Mouse (Mus musculus): Measurements from ENCODE around the gene Guca1b. TPM values are rescaled to one million over a fixed set of nuclear protein-coding genes. Genes with fewer than 3 reads are reported as not detected.

Gene Guca1b
- under 1 TPM in 1 of 2 experiments, not detected in 1; 0.23 TPM for total RNA-seq (2021)
- long read RNA-seq, experiment 1: 0 reads
- long read RNA-seq, experiment 2: 0 reads

DNA sequence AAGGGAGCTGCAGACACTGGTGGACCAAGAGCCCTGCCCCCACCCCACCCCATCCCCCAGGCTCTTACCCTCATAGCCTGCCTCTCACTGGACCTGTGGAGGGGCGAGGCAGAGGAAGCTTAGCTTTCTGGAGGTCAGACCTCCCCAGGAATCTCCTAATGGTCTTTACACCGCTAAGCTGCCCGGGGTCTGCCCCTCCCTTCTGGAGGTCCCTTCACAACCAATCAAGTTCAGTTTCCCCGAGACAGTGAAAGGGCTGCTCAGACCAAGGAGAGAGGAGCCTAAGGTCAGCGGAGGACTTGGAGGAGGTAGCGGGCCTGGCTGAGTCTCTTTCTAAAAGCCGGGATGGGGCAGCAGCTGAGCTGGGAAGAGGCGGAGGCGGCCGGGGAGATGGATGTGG, at the start of gene Guca1b:
TSS of gene Guca1b (plus strand) at position 249 of the 400 bp plus-strand sequence.
- no peak for DNase-seq

DNA sequence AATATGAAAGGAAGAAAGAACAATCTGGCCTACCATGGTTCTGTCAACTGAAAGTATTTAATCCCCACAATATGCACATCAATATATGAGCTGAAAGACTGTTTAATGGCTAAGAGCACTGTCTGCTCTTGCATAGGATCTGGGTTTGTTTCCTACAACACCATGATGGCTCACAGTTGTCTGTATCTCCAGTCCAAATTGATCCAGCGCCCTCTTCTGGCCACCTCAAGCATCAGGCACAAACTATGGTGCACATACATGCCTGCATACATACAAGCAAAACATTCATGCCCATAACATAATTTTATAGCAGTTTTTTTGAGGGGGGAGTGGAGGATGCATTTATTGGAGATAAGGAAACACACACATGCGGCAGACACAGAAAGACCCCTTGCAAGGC, 42.1 kb upstream of the Guca1b start:
- no peak for DNase-seq

DNA sequence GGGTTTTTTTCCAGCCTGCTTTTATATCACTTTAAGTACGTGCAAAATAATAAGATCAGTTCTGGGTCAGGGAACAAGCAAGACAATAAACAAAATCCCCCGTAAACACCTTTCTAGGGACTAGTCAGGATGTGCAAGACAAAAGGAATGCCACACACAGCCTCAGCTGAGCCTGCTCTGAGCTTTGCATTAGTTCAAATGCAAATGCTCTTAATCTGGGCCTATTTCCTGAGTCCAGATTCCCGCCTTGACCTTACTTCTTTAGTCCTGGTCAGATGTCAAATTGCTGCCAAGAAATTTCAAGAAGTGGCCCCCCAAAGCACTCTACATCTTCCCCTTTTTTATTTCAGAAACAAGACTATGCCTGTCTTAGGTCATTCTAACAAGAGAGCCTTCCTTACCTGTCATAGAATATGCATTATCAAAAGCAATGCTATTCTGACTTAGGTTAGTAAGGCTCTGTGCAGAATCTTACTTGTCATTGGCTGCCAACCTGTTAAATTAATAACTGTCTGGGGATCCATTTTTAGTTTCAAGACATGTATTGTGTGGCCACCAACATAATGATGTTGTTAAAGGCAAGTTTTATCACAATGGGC, 35.4 kb upstream of the Guca1b start:
- DNase-seq: no peak

DNA sequence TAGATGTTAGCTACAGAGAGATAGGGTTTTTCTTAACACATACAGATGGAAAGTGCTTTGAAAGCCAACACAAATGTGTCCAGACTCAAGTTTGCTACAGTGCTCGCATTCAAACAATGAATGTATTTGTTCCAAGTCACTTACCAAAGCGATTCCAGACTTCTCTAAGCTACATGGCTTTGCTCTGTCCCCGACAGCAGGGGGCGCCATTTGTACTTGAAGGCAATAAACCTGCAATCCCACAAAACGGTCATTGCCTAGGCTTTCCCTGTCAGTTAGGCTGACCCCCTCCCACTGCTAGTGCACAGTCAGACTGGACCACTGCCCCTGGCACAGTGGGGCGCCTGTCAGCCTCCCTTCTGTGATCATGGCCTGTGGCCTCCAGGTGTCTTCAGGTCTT, 25.2 kb upstream of the Guca1b start:
- peak; percentile 15 to 63 for DNase-seq

DNA sequence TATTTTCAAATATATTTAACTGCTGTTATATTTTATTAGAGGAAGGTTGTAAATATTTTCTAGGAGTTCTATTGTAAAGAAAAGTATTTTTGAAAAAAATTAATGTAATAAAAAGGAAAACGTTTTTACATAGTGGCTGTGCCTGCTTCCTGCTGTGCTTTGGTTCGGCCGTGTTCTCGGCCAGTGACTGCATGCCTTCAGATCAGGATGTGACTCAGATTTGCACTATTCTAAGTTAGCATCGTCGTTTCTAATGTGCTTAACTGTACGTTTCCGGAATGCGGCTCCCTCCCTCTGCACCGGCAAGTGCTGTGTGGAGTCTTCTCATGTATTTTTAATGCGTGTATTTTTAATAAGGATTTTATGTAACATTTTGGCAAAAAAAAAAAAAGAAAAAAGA, 23.9 kb upstream of the Guca1b start:
- DNase-seq: no peak

DNA sequence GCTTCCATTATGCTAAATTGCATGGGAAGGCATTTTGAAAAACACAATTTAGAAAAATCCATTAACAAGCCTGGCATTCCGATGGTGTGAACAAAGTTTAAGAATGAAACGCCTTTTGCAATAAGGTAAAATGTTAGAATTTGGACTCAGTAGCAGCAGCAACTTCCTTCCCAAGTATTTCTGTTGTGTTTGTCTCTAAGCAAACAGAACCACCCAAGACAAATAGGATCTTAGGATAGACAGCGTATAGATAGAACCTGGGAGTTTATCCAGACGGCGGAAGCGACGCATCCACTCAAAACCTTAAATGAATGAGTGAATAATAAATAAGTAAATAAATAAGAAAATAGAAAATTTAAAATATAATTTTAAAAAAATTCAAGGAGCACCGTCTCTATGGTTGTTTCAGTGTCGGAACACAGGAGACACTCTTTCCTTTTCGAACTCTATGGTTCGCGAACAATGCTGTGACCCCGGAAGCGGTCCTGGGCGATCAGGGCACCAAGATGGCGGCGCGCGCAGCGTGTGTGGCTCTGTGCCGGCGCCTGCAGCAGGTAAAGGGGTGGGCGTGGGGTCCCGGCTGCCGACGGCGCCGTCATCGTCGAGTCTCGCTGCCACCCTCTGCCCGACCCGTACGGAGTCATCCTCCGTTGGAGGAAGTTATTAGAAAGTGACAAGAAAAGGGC, 16.6 kb upstream of the Guca1b start, which contains the start of gene Mrps10:
TSS of gene Mrps10 (plus strand) at position 487 of the 686 bp plus-strand sequence.
- DNase-seq: peak; percentile 90 to 91

DNA sequence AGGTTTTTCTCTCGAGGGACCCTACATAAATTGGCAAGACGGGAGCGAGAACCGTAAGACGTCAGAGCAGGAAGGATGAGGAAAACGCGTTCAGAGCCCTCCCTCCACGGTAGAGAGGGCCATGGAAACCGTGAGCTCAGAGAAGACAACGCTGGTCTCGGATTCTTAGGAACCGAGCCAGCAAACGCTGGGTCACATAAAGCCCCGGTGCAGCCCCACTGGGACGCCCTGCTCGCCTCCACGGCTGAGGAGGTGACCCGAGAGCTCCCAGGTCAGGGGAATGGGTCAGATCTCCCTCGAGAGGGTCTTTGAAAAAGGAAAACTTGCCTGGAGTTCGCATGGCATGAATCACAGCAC, 16.1 kb upstream of the Guca1b start:
- no peak for DNase-seq

DNA sequence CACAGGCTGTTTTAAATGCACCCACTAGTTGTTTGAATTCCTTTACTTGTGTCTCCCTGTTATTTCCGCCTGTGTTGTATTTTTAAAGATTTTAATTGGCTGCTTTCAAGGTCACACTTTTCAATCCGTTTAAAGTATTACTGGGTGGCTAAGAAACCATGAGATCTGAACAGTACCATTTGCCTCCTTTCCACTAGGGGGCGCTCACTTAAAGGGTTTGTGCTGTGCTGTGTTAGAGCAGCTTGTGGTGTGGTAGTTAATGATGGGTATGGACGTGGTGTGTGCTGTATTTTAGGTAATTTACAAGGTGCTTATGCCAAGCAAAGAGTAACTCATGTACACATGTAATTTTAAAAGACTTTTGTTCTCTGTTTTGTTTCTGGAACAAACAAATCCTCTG, 13.7 kb upstream of the Guca1b start:
- peak; percentile 41 to 75 for DNase-seq

DNA sequence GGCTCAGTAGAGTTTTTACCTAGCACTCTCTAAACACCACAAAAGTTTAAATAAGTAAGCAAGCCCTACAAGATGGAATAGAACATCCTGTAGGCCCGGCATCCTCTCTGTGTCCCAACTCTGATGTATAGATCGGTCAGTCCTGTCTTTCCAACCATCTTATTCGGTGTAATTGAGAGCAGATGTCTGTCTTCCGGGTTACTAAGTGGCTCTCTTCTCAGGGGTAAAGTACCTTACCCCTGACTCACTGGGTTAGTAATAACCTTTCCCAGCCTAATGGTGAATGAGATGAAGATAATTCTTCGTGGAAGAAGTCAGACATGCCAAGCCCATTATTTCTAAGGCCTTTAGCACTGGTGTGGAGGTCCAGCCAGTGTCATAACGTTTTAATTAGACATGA, 11.2 kb upstream of the Guca1b start:
- DNase-seq: no peak

DNA sequence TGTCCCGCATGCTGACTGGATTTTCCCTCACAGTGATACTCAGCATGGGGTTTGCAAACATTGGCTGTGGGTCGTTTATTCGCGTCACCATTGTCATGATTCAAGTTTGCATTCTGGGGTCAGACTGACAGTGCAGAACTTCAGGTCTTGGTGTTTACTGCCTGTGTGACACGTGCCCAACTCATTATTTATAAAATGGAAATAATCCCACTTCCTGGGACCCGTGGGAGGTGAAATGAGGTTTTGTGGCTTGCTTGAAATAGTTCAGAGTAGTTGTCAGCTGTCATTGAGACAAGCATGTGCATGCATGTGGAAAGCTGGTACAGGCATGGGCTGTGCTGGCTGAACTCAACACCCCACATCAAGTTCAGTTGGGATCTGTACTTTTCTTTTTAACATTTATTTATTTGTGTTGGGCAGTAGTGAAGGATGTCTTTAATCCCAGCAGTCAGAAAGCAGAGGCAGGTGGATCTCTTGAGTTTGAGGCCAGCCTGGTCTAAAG, 8.4 kb upstream of the Guca1b start:
- DNase-seq: no peak

DNA sequence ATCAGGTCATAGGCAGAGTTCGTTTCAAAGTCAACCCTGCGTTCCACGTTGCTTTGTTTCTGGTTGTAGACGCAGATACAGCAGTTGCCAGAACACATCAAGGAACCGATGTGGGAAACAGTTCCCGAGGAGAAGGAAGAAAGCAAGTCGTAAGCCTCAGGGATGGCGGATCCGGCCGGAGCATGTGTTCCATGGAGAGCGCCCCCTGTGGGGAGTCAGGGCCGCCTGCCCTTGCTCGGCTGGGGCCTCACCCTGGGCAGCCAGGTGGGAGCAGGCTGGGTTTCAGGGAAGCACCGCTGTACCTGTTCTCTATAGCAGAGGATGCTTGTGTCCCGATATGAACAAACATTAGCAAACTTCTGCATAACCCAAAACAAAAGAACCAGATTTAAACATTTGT, 7.1 kb upstream of the Guca1b start:
- DNase-seq: no peak

DNA sequence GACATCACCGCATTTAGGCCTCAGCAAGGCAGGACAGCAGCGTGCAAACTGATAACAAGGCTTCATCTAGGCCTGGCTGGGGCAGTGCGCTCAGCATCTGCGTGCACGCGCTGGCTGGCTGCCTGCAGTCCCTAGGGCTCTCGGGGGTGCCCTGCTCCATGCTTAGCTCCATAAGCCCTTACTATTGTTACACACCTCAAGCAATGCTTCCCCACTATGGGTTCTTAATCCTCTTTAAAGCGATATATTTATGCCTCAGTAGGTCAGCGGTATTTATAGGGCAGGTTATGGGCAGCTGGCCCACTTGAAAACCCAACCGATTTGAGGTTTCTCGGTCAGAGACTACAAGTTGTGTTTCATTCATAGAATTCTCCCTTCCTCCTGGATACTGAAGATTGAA, 3.3 kb upstream of the Guca1b start:
- DNase-seq: no peak

DNA sequence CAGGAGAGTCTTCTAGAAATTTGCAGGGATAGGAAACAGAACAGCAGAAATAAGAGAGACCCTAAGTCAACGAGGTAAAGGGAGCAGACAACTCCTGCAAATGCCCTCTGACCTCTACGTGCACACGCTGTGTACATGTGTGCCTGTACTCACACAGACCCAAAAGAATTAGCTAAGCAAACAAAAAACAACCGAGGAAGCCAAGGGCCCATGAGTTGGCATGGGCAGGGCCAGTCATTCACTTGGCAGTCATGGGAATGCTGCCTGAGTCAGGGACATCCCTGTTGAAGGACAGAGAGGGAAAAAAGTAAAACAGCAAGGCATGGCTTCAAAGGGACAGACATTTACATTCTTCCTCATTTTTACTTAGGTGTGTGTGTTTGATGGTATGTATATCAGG, 1.9 kb upstream of the Guca1b start:
- DNase-seq: no peak

DNA sequence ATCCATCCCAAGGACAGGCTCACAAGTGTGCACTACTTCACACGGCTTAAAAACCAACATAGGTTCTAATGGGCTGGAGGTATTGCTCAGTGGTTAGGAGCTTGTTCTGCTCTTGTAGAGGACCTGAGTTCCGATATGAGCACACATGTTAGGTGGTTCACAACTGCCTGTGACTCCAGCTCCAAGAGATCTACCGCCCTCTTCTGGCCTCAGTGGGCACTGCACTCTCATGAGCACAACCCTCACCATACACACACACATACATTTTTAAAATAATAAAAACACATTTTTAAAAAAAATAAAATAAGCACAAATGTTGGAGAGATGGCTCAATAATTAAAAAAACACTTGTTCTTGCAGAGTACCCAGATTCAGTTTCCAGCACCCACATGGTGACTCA, 1.1 kb upstream of the Guca1b start:
- DNase-seq: no peak

DNA sequence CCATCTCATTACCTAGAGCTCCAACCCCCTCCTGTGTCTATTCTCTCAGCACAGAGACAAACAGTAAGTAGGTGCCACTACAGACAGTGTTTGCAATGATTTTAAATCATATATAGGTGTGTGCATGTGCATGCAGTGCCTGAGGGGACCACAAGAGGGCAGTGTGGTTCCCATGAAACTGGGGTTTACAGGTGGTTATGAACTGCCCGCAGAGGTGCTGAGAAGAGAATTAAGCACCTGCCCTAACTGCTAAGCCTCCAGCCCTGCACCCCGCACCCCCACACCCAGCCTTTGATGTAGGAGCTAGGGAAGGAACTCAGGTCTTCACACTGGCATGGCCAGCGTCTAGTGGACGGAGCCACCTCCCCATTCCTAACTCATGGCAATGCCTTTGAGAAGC, 1.5 kb downstream of the Guca1b start:
- peak; percentile 15 to 53 for DNase-seq

DNA sequence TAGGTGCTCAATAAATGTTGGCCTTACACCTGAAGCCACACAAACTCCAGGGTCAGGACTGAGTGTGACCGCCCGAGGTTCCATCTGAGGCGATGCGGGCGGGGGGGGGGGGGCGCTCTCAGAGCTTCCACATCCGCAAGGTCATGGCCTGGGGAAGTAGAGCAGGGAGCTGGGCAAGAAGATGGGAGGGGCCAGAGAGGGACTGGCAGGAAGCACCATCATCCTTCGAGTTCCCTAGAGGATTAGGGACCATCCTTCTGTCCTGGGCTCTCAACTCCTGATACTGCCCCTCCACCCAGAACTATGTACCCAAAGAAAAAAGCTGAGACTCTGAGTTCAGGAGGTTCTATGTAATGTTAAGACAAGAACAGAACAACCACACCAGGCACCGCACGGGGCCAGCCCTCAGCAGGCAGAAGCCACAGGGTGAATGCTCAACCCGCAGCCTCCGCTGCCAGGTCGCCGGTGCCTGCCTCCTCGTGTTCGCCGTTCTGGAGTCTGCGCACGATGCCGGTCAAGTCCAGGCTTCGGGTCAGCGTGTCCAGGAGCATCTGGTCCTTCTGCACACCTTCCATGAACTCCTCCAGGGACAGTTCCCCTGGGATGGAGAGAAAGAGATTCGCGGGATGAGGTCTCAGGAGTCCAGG, 9.2 kb downstream of the Guca1b start:
- peak; percentile 28 to 35 for DNase-seq

DNA sequence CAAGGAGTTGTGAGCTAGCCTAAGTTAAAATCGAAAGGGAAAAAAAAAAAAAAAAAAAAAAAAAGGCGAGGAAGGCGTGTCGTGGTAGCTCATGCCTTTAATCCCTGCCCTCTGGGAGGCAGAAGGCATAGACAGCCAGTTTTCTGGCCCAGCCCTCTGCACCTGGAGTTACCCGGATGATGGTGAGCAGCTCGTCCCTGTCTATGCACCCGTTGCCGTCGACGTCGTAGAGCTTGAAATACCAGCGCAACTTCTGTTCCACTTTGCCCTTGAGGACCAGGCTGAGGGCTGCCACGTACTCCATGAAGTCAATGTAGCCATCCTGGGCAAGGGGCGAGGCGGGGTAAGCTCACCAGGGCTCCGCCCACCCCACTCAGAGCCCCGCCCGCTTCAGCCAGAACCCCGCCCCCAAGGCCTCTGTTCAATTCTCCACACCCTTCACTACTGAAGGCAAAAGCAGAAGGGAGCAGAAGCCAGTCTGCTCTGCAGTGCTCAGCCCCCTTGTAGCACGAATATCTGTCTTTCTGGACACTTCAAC, 10.3 kb downstream of the Guca1b start:
- DNase-seq: peak; percentile 50 to 53

DNA sequence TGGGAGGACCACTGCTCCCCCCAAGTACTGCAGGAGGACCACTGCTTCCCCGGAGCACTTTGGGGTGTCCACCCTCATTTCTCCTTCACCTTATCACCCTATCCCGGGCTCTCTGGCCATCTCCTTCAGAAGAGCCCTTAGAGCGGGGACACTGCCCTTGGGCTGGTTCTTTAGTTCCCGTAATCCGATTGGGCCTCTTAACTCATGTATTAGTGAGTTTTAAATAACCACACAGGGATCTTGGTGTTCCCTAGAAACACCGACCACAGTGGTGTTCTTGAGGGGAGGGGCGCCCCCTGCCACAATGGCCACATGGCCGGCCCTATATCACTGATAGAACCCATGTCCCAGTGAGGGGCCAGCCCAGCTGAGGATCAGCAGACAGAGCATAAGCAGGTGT, 13.9 kb downstream of the Guca1b start:
- no peak for DNase-seq

DNA sequence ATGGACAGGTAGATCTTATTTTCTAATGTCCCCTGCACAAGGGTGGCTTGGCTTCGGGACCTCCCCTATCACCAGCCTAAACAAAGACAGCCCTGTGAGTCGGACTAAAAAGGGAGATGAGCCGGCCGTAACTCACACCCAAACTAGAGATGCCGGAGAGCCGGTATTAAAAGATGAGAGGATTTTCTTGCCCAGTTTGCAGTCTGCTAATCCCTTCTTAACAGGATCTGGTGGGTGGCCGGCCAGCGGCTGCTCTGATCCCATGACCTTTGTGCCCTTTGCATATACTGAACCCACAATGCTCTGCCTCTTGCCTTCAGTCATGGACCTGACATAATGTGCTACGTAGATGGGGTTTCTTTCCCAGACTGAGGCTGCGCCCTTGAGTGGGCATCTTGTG, 15.3 kb downstream of the Guca1b start, which contains the start of gene Guca1a:
TSS of gene Guca1a (minus strand) at position 134 of the 400 bp plus-strand sequence.
- DNase-seq: no peak

DNA sequence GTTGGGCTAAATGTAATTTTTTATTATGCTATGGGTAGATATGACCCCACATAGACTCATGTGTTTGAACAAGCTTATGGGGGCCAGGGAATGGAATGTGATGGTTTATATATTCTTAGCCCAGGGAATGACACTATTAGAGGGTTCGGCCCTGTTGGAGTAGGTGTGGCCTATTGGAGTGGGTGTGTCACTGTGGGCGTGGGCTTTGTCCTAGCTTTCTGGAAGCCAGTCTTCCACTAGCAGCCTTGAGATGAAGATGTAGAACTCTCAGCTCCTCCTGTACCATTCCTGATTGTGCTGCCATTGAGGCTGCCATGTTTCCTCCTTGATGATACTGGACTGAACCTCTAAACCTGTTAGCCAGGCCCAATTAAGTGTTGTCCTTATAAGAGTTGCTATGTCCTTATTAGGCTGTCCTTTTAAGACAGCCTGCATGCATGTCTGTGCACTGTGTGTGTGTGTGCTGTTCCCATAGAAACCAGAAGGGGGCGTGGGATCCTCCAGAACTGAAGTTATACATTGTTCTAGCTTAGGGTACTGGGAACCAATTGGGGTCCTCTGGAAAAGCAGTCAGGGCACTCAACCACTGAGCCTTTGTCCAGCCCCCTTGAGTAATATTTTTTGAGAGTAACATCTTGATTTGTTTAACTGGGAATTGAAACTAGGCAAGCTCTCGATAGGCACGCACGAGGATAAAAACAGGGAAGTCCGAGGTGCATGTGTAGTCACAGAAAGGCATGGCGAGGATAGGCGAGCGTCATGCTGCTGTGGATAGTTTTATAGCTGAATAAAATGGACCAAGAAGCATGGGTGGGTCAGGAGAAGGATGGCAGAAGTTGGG, 22.7 kb downstream of the Guca1b start:
- no peak for DNase-seq

DNA sequence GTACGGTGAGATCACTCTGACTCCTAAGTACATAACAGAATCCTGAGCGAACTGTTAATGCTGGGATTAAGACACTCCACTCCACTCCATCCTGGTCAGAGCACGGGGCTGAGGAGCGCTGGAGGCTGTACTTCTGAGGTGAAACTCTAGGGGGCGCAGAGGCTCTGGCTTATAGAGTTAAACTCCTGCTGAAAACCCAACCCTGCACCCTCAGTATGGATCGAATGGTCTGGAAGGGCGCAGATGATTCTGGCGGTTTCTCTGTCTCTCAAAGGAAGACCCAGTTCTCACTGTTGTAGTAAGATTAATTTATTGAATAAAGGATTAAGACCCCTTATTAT, 23.3 kb downstream of the Guca1b start:
- peak; percentile 36 to 73 for DNase-seq
